Mouse (Mus musculus): ENCODE measurements around the gene Eln.
A peak's percentile ranks its signal among the peaks of the same experiment; 100 is the strongest.

The Eln gene

DNA sequence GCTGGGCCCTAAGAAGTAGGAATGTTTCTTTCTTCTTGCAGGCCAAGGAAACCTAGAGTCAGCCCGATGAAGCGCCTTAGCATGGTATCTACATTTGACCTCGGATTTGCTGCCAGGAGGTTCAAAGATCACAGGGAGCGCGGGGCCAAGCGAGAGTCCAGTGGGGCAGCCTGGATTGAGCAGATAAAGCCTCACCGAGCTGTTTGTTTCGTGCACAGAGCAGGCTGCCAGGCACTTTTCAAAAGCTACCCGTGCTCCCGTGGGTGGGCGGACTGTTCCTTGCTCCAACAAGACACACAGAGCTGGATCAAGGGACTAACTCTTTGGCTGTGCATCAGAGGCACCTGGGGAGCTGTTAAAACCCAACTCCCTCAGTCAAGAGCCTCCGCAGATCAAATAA, 3.1 kb downstream of the Eln start:
- no peak for DNase-seq (ENCODE audit: low spot score in 2 of 2)

DNA sequence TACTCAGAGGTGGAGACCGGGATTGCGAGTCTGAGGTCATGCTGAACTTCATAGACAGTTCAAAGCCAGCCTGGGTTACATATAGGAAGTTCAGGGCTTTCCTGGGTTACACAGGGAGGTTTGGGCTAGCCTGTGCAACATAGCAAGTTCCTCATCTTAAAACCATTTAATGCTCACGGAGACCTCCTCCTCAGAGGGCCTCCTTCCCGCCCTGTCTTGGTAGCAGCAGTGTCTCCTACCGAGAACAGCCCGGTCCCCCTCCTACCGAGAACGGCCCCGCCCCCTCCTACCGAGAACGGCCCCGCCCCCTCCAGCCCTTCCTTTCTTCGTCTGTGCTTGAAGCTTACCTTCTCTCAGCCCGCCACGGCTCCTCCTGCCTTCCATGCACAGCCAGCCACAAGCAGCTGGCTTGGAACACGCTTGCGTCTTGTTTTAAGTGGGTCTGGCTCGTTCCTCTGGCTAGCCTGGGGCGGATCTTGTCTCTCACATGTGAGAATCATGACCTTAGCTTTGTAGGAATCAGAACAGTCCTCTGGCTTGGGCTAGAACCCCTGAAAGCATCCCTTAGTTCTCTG, 4.8 kb downstream of the Eln start:
- DNase-seq (ENCODE audit: low spot score in 2 of 2), result no peak

DNA sequence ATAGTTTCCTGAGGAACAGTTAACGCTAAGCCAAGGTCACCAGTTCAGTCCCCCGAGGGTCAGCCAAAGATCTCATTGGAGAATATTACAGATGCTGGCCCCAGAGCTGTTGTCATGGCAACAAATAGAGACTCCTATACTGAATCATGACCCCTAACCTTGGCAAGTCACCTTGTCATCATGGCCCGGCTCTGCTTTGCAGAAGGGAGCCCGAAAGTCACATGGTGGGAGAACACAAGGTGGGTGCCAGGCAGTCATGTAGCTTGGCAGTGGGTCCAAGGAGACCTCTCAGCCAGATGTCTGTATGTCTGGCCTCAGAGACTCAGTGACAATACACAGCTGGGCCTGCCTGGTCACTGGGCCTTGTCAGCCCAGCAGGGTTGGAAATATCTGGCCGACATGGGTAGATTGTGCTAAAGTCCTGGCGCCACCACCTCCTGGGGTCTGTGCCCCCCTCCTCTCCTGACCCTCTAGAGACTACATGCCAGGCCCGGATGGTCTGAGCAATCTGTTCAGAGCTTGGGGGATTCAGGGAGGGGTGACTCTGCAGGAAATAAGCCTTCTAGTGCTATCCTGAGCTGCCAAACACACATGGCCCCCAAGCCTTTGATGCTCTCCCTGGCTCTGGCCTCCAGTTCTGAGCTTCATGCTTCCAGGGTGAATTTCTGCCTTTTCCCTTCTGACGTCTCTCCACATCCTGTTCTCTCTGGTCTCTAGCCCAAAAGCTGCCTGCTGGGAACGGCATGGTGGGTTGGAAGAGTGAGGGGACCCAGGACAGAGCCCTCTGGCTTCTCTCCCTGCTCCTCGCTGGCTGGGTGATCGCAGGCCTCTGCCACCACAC, 6.4 kb downstream of the Eln start:
- no peak for DNase-seq (ENCODE audit: low spot score in 2 of 2)

DNA sequence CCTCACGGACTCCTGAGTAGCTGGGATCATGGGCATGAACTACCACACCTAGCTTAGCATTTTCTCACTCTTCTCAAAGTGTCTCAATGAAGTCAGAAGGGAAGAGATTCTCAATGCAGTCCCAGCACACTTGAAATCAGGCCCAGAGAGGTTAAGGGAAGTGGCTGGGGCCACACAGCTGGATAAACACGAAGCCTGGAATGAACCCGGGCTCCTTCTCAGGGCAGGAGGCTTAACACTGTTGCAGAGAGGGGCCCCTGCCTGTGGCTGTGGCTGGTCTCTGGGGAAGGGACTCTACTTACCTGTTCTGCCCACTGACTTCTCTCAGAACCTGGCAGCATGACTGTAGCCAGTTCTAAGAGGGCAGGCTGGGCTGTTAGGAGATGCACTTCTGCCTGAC, 7.2 kb downstream of the Eln start:
- no peak for DNase-seq (ENCODE audit: low spot score in 2 of 2)

DNA sequence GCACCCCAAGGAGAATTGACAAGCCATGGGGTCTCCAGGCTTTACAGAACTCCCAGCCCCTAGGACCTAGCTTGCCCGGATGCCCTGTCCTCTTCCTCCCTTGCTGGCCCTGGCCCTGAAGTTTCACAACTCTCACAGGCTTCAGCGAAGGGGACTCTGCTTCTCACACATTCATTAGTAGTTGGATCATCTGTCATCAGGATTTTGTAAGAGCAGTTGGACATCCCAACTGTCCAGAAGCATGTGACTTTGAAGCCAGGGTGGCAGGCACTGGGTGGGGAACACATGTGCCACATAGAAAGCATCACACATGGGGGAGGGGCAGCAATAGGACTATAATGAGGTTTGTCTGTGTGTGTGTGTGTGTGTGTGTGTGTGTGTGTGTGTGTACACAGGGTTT, 12.2 kb downstream of the Eln start:
- no peak for DNase-seq (ENCODE audit: low spot score in 2 of 2)

DNA sequence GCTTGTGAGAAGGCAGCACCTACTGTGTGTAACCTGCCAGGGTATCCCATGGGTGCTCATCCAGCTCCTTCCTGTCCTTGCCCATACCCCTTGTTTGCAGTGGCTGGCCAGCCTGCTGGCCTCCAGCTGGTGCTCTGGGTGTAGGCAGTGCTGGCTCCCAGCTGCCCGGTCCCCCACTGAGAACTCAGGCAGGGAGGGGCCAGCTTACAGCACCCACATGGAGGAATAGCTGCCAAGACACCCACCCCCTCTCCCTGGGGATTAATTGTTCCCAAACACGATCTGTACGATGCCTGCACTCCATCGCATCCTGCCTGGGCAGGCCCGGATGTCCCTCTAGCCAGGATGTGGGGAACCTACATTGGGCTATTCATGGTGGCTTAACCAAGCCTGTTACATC, 13.1 kb downstream of the Eln start:
- DNase-seq (ENCODE audit: low spot score in 2 of 2), result no peak

DNA sequence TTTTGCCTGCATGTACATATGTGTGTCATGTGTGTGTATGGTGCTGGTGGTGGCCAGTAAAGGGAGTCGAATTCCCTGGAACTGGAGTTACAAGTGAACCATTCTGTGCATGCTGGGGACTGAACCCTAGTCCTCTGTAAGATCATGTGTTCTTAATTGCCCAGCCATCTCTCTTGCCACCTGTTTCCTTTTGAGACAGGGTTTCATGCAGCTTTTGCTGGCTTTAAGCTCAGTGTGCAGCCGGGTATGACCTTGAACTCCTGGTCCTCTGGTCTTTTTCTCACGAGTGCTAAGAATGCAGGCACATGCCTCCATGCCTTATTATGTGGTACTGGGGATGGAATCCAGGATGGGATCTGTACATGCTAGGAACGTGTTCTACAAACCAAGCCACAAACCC, 13.9 kb downstream of the Eln start:
- no peak for DNase-seq (ENCODE audit: low spot score in 2 of 2)

DNA sequence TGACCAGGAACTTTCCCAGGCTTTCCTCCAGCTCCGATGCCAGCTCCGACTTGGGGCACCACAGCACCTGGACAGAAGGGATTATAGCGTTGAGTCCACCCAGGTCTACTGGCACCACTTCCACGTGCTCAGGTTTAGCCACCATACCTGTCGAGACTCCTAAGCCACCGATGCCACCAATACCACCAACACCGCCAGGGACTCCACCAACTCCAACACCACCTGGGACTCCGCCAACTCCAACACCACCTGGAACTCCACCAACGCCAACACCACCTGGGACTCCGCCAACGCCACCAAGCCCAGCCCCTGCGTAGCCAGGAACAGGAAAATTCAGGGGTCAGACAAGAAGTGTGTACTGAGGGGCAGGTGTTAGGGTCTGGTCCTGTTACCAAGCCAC, 18.0 kb downstream of the Eln start:
- no peak for DNase-seq (ENCODE audit: low spot score in 2 of 2)

DNA sequence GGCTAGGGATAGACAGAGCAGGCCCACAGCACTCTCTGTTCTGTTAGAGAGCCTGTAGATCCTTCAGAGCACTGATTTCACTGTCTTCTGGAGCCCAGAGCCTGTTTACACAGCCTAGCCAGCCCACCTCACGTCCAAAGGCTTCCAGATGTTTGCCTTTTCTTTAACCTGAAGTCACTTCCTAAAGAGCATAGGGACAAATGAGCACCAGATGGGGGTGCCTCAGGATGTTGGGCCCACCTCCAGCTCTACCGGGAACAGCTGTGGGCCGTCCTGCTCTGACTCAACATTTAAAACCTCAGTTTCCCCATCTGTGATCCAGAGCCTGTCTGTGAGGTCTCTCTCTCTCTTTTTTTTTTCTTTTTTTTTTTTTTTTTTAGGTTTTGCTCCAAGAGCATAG, 18.6 kb downstream of the Eln start:
- DNase-seq (ENCODE audit: low spot score in 2 of 2), result no peak

DNA sequence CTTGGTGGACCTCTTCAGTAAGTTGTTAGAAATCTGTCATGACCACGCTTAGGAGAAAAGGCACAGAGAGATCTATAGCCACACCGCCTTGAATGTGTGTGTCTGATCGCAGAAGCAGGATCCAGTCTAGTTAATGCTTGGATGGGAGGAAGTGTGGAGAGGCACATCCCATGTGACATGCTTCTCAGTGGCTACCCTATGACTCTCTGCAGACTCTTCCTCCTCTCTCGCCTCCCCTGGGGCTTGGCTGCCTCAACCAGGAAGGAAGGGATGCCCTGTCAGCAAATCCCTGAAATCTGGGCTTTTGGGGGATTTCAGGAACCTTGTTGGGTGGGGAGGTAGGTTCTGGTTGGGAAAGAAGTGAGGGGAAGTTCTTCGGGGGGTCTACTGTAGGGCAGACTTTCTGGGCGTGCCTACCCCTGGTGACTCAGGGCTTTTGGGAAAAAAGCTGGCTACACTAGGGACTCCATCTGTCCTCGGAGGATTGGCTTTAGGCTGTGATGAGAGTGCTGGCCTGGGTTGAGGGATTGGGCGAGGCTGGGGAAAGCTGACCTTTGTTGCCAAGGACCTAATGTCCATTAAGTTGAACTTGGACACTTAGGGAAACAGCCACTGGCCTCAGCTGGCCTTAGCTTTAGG, 20.0 kb downstream of the Eln start:
- no peak for DNase-seq (ENCODE audit: low spot score in 2 of 2)

DNA sequence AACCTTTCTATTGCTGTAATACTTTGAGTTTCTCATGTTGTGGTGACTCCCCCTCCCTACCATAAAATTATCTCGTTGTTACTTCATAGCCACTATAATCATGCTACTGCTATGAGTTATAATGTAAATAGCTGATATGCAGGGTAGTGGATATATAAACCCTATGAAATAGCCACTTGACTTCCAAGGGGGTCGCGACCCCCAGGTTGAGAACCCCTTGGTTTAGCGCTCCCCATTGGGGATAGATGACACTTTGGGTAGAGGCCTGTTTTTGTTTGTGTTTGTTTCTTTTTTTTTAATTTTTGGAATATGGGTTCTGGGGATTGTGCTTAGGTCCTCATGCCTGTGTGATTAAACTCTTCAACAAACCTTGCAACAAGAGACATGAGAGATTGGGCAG, 21.8 kb downstream of the Eln start:
- DNase-seq (ENCODE audit: low spot score in 2 of 2), result no peak

DNA sequence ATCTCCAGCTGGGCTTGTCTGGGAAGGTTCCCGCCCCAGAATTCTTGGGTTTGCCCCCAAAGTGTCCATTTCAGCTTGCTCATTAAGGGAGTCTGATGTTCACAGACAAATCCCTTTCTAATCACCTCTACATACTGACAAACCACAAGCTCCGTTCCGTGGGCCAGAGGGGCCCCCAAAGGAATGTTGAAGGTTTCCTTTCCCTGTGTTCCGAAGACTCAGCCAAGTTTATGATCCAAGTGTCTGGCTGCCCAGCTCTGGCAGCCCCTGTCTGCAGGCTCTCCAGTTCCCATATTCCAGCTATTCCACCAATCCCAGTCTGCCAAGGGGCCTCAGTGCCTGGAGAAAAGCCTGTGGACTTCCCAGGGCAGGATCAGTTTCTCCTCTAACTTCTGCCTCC, 27.1 kb downstream of the Eln start:
- DNase-seq (ENCODE audit: low spot score in 2 of 2), result no peak

DNA sequence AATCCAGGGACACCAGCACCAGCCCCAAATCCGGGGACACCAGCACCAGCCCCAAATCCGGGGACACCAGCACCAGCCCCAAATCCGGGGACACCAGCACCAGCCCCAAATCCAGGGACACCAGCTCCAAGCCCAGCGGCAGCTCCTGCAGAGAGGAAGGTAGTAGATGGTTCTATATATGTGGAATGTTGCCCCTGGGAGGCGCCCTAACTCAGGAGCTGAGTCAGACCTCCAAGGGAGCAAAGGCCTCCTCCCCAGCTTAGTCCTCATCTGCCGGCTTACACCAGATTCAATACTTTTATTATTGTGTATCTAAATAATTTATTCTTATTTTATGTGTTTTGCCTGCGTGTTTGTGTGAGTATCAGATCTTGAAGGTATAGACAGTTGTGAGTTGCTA, 36.0 kb downstream of the Eln start:
- no peak for DNase-seq (ENCODE audit: low spot score in 2 of 2)

DNA sequence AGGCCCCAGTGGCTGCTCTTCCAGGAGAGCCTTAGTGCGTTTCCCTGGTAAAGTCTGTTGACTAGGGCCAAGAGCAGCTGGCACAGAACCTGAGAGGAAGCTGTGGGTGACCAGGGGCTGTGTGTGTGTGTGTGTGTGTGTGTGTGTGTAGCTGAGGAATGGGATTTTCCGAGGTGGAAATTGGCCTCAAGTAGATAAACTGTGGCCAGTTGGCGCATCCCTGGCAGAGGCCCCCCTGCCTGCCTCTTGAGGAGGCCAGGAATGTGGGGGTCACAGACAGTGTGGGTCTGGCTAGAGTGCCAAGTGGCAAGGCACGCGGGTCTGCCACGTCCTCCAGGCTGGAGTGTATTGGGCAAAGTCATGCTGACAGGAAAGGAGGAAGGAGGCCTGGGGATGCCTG, 37.8 kb downstream of the Eln start:
- DNase-seq (ENCODE audit: low spot score in 2 of 2), result no peak

DNA sequence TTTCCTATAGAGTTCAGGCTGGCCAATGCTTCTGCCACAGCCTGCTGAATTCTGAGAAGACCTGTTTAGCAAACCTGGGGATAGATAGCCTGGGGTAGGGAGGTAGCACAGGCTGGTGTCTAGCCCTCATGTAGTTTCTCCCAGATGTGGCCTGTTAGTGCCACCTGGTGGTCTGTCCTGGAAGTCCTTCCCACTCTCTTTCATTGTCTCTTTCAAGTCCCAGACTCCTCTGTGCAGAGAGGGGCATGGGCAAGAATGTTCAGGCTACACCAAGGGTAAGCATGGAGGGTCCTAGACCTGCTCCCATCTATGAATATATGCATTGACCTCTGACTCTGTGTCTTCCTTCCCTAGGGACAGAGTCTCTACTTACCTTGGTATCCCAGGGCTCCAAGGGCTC, 43.0 kb downstream of the Eln start:
- DNase-seq (ENCODE audit: low spot score in 2 of 2), result peak; percentile 67 to 80

DNA sequence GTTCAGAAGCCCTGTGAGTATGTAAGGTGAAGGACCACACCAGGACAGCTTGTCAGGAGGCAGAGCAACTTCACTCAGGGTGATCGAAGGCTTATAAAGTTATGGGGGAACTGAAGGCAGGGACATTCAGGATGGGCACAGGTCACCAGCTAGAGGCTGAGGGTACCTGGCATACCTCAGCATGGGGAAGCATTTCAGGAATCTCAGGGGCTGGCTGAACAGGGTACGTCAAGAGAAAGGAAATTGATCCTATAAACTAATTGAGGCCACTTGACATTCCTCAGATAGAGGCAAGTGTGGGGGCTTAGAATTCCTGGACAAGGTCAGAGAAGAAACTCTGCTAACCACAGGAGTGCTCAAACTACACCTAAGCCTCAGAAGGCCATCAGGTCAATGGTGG, 51.6 kb downstream of the Eln start:
- no peak for DNase-seq (ENCODE audit: low spot score in 2 of 2)

DNA sequence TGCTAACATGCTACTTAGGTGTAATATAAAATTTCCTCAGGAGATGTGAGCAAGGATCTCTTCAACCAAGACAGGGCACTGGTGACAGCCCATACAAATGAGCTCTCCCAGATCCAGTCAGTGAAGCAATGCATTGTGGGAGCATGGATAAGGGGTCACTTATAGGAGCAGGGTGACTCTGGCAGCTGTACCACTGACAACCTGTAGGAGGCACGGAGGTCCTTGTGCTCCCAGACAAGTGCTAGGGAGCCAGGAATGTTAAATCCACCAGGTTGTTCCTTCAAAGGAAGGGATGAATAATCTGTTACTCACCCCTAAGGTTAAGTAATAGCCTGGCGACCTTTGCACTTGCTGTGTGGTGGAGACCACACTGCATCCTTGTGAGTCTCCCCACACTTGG, 52.0 kb downstream of the Eln start:
- DNase-seq (ENCODE audit: low spot score in 2 of 2), result no peak

DNA sequence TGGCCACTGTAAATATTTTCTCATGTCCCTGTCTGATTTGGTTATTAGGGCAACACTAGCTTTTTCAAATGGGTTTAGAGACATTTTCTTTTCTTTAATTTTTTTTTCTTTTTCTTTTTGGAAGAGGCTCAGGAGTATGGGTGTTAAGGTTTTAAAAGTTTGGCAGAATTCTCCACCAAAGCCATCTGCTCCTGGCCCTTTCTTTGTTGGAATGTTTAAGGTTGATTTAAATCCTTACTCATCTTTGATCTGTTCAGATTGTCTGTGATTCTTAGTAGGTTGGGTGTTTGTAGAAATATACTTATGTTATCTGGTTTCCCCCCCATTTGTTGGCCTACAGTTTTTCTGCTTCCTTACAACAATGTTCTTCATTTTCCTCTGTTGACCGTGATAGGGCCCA, 54.4 kb downstream of the Eln start:
- no peak for DNase-seq (ENCODE audit: low spot score in 2 of 2)

DNA sequence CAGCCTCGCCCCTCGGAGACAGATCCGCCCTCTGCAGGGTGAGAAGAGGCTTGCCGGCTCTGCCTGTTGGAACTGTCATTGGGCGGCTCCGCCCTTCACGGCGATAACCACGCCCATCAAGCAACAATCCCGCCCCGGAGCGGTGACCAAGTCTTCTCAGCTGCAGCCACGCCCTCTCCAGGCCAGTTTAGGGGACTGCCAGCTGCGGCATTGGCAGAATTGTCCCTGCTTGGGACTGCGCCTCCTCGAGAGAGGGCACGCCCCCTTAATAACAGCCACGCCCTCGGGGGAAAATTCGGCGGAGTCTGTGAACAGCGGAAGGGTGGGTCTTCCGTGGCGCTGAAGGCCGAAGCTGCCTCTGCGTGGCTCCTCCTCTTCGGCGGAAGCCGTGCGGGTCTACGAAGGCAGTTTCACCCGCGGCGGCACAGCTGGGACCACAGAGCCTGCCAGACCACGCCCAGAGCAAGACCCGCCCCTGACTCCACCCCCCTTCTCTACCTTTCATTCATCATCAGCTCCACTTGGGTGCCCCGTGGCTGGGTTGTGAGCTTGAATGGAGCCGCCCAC, 58.3 kb downstream of the Eln start:
- DNase-seq (ENCODE audit: low spot score in 2 of 2), result peak; percentile 100

DNA sequence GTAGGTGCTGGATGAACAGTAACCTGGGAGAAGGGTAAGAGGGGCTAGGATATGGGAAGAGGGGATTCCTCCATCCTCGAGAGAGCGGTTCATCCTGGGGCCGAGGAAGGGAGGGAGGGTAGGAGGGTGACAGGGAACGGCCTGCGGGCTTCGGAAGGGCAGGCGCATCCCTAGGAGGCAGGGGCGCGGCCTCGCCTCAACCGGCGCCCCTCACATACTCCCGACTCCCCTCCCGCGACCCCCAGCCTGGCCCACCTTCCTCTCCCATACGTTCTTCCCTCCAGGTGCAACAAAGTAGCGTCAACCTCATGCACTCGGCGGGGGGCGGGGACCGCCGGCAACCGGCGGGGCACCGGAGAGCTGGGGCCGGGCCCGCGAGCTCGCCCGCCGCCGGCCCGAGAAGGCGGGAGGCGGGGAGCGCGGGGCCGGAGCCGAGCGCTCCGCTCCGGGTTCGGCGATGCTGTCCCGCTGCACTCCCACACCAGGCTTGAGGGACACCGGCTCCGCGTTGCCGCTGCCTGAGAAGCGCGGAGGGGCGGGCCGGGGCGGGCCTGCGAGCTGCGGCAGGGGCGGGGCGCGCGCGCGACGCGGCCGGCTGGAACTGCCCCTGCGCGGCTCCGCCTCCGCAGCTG, 58.9 kb downstream of the Eln start, which contains the start of gene Limk1:
TSS of gene Limk1 (minus strand) at position 513 of the 632 bp plus-strand sequence.
- DNase-seq (ENCODE audit: low spot score in 2 of 2), result no peak

DNA sequence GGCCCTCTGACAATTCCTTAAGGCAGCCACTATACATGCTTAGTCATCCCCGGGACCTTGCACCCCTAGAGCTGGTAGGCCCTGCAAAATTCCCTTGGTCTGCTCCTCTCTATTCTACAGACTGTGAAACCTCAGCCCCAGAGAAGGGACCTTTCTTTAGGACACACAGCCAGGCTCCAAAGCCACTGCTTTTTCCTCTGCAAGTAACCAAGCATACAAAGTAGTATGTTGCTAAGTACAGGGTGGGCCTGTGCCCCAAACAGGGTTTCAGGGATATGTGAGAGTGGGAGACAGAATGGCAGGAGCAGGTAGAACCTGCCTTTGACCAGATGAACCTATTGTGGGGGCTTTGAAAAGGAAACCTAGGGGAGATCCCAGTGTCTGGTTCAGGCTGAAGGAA, 59.9 kb downstream of the Eln start:
- DNase-seq (ENCODE audit: low spot score in 2 of 2), result no peak

DNA sequence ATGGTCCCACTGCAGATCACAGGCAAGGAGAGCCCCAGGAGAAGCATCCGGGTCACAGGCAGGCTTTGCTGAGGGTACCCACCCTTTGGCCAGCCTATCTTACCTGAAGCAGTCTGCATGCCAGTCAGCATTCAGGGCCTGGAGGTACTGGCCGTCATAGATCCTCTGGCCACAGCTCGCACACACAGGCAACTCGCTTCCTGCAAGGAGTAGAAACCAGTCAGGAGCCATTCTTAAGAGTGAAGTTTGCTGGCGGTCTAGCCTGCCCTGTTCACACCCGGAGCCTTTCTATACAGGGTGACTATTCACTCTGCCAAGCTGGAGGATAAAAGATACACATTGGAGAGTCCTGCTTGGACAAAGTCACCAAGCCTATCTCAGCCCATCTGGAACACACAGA, 60.6 kb downstream of the Eln start:
- no peak for DNase-seq (ENCODE audit: low spot score in 2 of 2)

Measured in natural killer cell, adult 2 months (primary cell).